Mouse (Mus musculus) cerebellum, adult 2 months (tissue): ENCODE measurements around the gene Olfr1510. TPM values are rescaled to one million over a fixed set of nuclear protein-coding genes. Genes with fewer than 3 reads are reported as not detected.

Experiments used
- DNase-seq, 2 experiments: peaks; one replicate each; pipeline ENCODE4 v3.0.0; 2021
- H3K27ac ChIP-seq: fragments of 200-500 bp; 2 replicates; pipeline ENCODE4 v1.5.1; 2012; ENCODE audit warnings: low read length, control low read depth, inconsistent platforms; ENCODE audit not compliant: insufficient read depth
- H3K27me3 ChIP-seq: fragments of 200-500 bp; 2 replicates; pipeline ENCODE4 v1.6.1; 2012; ENCODE audit warnings: inconsistent platforms, mild to moderate bottlenecking, low read length, moderate library complexity; ENCODE audit not compliant: control insufficient read depth, insufficient read depth
- H3K4me1 ChIP-seq: fragments of 200-500 bp; 2 replicates; pipeline ENCODE4 v1.6.1; 2011; ENCODE audit warnings: low read length; ENCODE audit not compliant: control insufficient read depth, insufficient read depth
- H3K4me3 ChIP-seq: fragments of 200-500 bp; replicated peaks from 2 replicates; pipeline ENCODE3; 2011; ENCODE audit warnings: mild to moderate bottlenecking, low read depth, low read length, control low read depth; ENCODE audit not compliant: insufficient read depth
- CTCF ChIP-seq: fragments of 200-500 bp; IDR thresholded peaks from 2 replicates; pipeline ENCODE4 v1.5.1; 2011; ENCODE audit warnings: low read depth, mild to moderate bottlenecking, control low read depth, low read length, moderate library complexity, borderline replicate concordance; ENCODE audit not compliant: insufficient read depth
- POLR2A ChIP-seq: fragments of 200-500 bp; IDR thresholded peaks from 2 replicates; pipeline ENCODE4 v1.6.1; 2011; ENCODE audit warnings: low read length, control low read depth, borderline replicate concordance; ENCODE audit not compliant: insufficient read depth
- WGBS: fragments of 180-500 bp; shearing (Covaris S2); methylation state at CpG from one replicate; pipeline ENCODE4 v1.1.7; 2018; 5-methylcytosine and 5-hydroxymethylcytosine counted together
- polyA plus RNA-seq: library from polyadenylated mRNA; depleted of rRNA; stranded (reverse); fragments of >200 nt; gene quantifications from 2 replicates; pipeline ENCODE4 v1.2.3, GENCODE M21; 2012; rRNA removed

Olfr1510 gene
- polyA plus RNA-seq, 1 experiment: not detected

- TF ChIP-seq POLR2A (no peak), CTCF (no peak)
- WGBS: 78% methylated on average over 2 of the region's 2 CpGs
Observed at GRCm38 (mm10) chr14:52379068-52379467, 35.1 kb downstream of the Olfr1510 start, which contains the start of gene Olfr1512. Gene Olfr1512, minus strand, starts transcription at chr14:52379168.

GRCm38 (mm10) chr14:52368741-52369140 is 45.4 kb downstream of the Olfr1510 start:
- H3K4me3 ChIP-seq: no peak overlapping the region
- H3K27ac ChIP-seq: no peak overlapping the region
- no peaks in the 10 kb centered on the region for H3K4me1 ChIP-seq
- WGBS: 87% methylated on average over 3 of the region's 3 CpGs
- no peaks in the 10 kb centered on the region for H3K27me3 ChIP-seq
- no peak for DNase-seq
- TF ChIP-seq CTCF (no peak), POLR2A (no peak)

More at GRCm38 (mm10) chr14:52379068-52379467, 35.1 kb downstream of the Olfr1510 start, which contains the start of gene Olfr1512:
- H3K27me3 ChIP-seq: no peaks in the 10 kb centered on the region
- H3K27ac ChIP-seq: no peak within 1 kb of the TSS
- no peak for DNase-seq
- H3K4me3 ChIP-seq: no peak within 1 kb of the TSS
- H3K4me1 ChIP-seq: no peaks in the 10 kb centered on the region

Other genes starting within 250 kb of the Olfr1510 start
- 32.2 and 33.9 TPM in 2 replicates for gene Supt16, start 217.0 kb downstream of the Olfr1510 start, polyA plus RNA-seq
- 66.8 and 67.6 TPM in 2 replicates for gene Chd8, start 156.6 kb downstream of the Olfr1510 start, polyA plus RNA-seq
- gene Tox4, start 135.2 kb downstream of the Olfr1510 start, polyA plus RNA-seq: 40.2 and 45.2 TPM in 2 replicates
- 37.0 and 37.7 TPM in 2 replicates for gene Rab2b, start 134.8 kb downstream of the Olfr1510 start, polyA plus RNA-seq
- 36.4 and 40.6 TPM in 2 replicates for gene Mettl3, start 109.2 kb downstream of the Olfr1510 start, polyA plus RNA-seq
- gene Sall2, start 85.6 kb downstream of the Olfr1510 start, polyA plus RNA-seq: 60.0 TPM in 2 replicates
- gene Olfr1513, start 58.0 kb downstream of the Olfr1510 start, polyA plus RNA-seq: not detected in 2 replicates
- gene Olfr1512, start 35.2 kb downstream of the Olfr1510 start, polyA plus RNA-seq: not detected in 2 replicates
- gene Olfr1511, start 17.0 kb downstream of the Olfr1510 start, polyA plus RNA-seq: not detected in 2 replicates
- gene Olfr1509, start 28.6 kb upstream of the Olfr1510 start, polyA plus RNA-seq: not detected in 2 replicates
- not detected in 2 replicates for gene Olfr1508, start 53.1 kb upstream of the Olfr1510 start, polyA plus RNA-seq
- gene Olfr1507, start 81.4 kb upstream of the Olfr1510 start, polyA plus RNA-seq: not detected in 2 replicates